Mouse (Mus musculus) Patski (cell line): ENCODE results near the gene Birc5. TPM values are rescaled to one million over a fixed set of nuclear protein-coding genes. Genes with fewer than 3 reads are reported as not detected.

Experiments used
- ATAC-seq: fragments of 100-300 bp; one replicate; pipeline ENCODE4 v1.8.0; 2021
- CTCF ChIA-PET: fragments of 350-600 bp; sonication (Branson Sonifier 250); formaldehyde crosslinking; loops from one replicate; lab custom pipeline; 2022; ENCODE audit warnings: inconsistent platforms; lab: Charles Lee
- POLR2A ChIA-PET: fragments of 350-600 bp; sonication (Branson Sonifier 250); formaldehyde crosslinking; loops from one replicate; lab custom pipeline; 2022; ENCODE audit warnings: antibody characterized with exemption, inconsistent platforms; lab: Charles Lee
- DNase-seq: peaks from one replicate; pipeline ENCODE4 v3.0.0-alpha.2; 2011; ENCODE audit warnings: low read depth, low spot score
- H3K27me3 ChIP-seq: fragments of 371-371 bp; one replicate; pipeline ENCODE4 v1.5.1; 2021
- CTCF ChIP-seq: fragments of 100-300 bp; IDR thresholded peaks from one replicate; pipeline ENCODE4 v1.5.1; 2021
- in situ Hi-C: fragments of 300-500 bp; cut with MboI; formaldehyde crosslinking; loops from 3 replicates; pipeline ENCODE4 v1.11.1; 2018; ENCODE audit warnings: low pct_unique_long_range_greater_than_20kb, mixed read lengths
- polyA plus RNA-seq: library from polyadenylated mRNA; unstranded; gene quantifications from one replicate; pipeline ENCODE4 v1.2.3, GENCODE M21; 2021

Birc5 gene
- polyA plus RNA-seq, 1 experiment from 2014 or later = 79.5 TPM

- CTCF ChIA-PET = no interaction called here
- POLR2A ChIA-PET = interaction anchor here (1.2 kb wide), 1 partner anchor 21 kb away, joined by 3 read pairs; no protein-coding TSS in a partner anchor
- no peaks in the 10 kb centered on the region for H3K27me3 ChIP-seq
- DNase-seq = no peak
- TF ChIP-seq CTCF = no peak
- ATAC-seq = no peak
- in situ Hi-C loops = no loop called here
Measured at GRCm38 (mm10) chr11:117836306-117836705, 12.7 kb upstream of the Birc5 start.

- no peaks in the 10 kb centered on the region for H3K27me3 ChIP-seq
- CTCF ChIA-PET = no interaction called here
- DNase-seq (no peak), ATAC-seq (no peak)
- POLR2A ChIA-PET = no interaction called here
- TF ChIP-seq CTCF = no peak
- in situ Hi-C loops = no loop called here
Measured at GRCm38 (mm10) chr11:117838572-117838971, 10.5 kb upstream of the Birc5 start.

- no peak for DNase-seq
- CTCF ChIA-PET = no interaction called here
- no peak for ATAC-seq
- TF ChIP-seq CTCF = no peak
- no peaks in the 10 kb centered on the region for H3K27me3 ChIP-seq
- POLR2A ChIA-PET = no interaction called here
- in situ Hi-C loops = no loop called here
Measured at GRCm38 (mm10) chr11:117839021-117839420, 10.0 kb upstream of the Birc5 start.

- ChIA-PET POLR2A (no interaction called here), CTCF (no interaction called here)
- in situ Hi-C loops = no loop called here
- ATAC-seq (no peak), DNase-seq (no peak)
- H3K27me3 ChIP-seq = no peaks in the 10 kb centered on the region
- no peak for TF ChIP-seq CTCF
Measured at GRCm38 (mm10) chr11:117840910-117841309, 8.1 kb upstream of the Birc5 start.

- TF ChIP-seq CTCF = no peak
- no peaks in the 10 kb centered on the region for H3K27me3 ChIP-seq
- CTCF ChIA-PET = no interaction called here
- no peak for DNase-seq
- in situ Hi-C loops = no loop called here
- POLR2A ChIA-PET = no interaction called here
- ATAC-seq = no peak
Measured at GRCm38 (mm10) chr11:117843434-117843833, 5.6 kb upstream of the Birc5 start.

- ATAC-seq (no peak), DNase-seq (no peak)
- in situ Hi-C loops = no loop called here
- POLR2A ChIA-PET = interaction anchor here (0.6 to 1.4 kb wide), 2 partner anchors 13 to 24 kb away, joined by 3 to 9 read pairs; no protein-coding TSS in a partner anchor
- TF ChIP-seq CTCF = no peak
- CTCF ChIA-PET = no interaction called here
- no peaks in the 10 kb centered on the region for H3K27me3 ChIP-seq
Measured at GRCm38 (mm10) chr11:117844997-117845396, 4.1 kb upstream of the Birc5 start.

GRCm38 (mm10) chr11:117845651-117846050 is 3.4 kb upstream of the Birc5 start:
- no peaks in the 10 kb centered on the region for H3K27me3 ChIP-seq
- TF ChIP-seq CTCF = no peak
- ATAC-seq = no peak
- in situ Hi-C loops = no loop called here
- DNase-seq = no peak
- ChIA-PET CTCF (interaction anchor here (1.2 kb wide), 1 partner anchor 20 kb away, joined by 3 read pairs; the partner anchor contains the start of genes Afmid and Tk1), POLR2A (interaction anchor here (1.4 kb wide), 1 partner anchor 13 kb away, joined by 3 read pairs; no protein-coding TSS in a partner anchor)

GRCm38 (mm10) chr11:117846640-117847039 is 2.4 kb upstream of the Birc5 start:
- ATAC-seq = no peak
- TF ChIP-seq CTCF = no peak
- in situ Hi-C loops = no loop called here
- no peaks in the 10 kb centered on the region for H3K27me3 ChIP-seq
- ChIA-PET POLR2A (no interaction called here), CTCF (interaction anchor here (1.2 kb wide), 1 partner anchor 21 kb away, joined by 3 read pairs; the partner anchor contains the start of genes Afmid and Tk1)
- no peak for DNase-seq

- DNase-seq = no peak
Measured at GRCm38 (mm10) chr11:117847593-117848215, 1.3 kb upstream of the Birc5 start.

GRCm38 (mm10) chr11:117848271-117848984 is 623 bp upstream of the Birc5 start:
- POLR2A ChIA-PET = interaction anchor here (1.5 to 1.6 kb wide), 2 partner anchors 19 to 30 kb away, joined by 3 to 5 read pairs; no protein-coding TSS in a partner anchor
- ATAC-seq (peak; percentile 17), DNase-seq (no peak)
- H3K27me3 ChIP-seq = no peaks in the 10 kb centered on the region
- CTCF ChIA-PET = no interaction called here
- in situ Hi-C loops = no loop called here
- TF ChIP-seq CTCF = no peak

More at GRCm38 (mm10) chr11:117847593-117848215, 1.3 kb upstream of the Birc5 start:
- ChIA-PET CTCF (no interaction called here), POLR2A (interaction anchor here (1.5 to 1.6 kb wide), 2 partner anchors 18 to 29 kb away, joined by 3 to 5 read pairs; no protein-coding TSS in a partner anchor)
- no peaks in the 10 kb centered on the region for H3K27me3 ChIP-seq
- ATAC-seq = no peak
- TF ChIP-seq CTCF = no peak
- in situ Hi-C loops = no loop called here

- no peaks in the 10 kb centered on the region for H3K27me3 ChIP-seq
- ATAC-seq (no peak), DNase-seq (no peak)
- ChIA-PET CTCF (interaction anchor here (1.4 kb wide), 1 partner anchor 63 kb away, joined by 3 read pairs; no protein-coding TSS in a partner anchor), POLR2A (no interaction called here)
- in situ Hi-C loops = no loop called here
- TF ChIP-seq CTCF = no peak
Measured at GRCm38 (mm10) chr11:117852875-117853274, 3.8 kb downstream of the Birc5 start.
